ENCODE assay signal across 8 mouse cellular contexts in genomic region chr2:115860141-115860480, GRCm38 (mm10).
DNase-seq lines count a peak whose midpoint lies in the region; ATAC-seq and TF ChIP-seq lines count a peak whose summit lies in the region.

No protein-coding gene starts in this region.

- H3K27ac ChIP-seq in heart, embryonic 11.5 days (ENCODE audit: low read depth, low read length): peak overlapping the region; percentile 78
- H3K27ac ChIP-seq in embryonic facial prominence, embryonic 15.5 days (replicated peaks): no peak overlapping the region
- peak overlapping the region; percentile 90 for H3K27ac ChIP-seq in kidney, postnatal 0 days
- H3K27ac ChIP-seq in midbrain, embryonic 14.5 days (replicated peaks; ENCODE audit: low read depth, low read length): peak overlapping the region; percentile 74

- no peak for TF ChIP-seq CTCF in kidney, postnatal 0 days (IDR thresholded peaks at IDR 0.05; ENCODE audit: low read depth)

- WGBS in heart, embryonic 11.5 days (ENCODE audit: insufficient replicate concordance): 1% methylated on average over 15 of the region's 15 CpGs
- 9% methylated on average over 15 of the region's 15 CpGs for WGBS in embryonic facial prominence, embryonic 15.5 days
- WGBS in kidney, postnatal 0 days: under 1% methylated on average over 15 of the region's 15 CpGs
- under 1% methylated on average over 15 of the region's 15 CpGs for WGBS in midbrain, embryonic 14.5 days

- no peak for ATAC-seq in heart, embryonic 11.5 days (replicated peaks; ENCODE audit: insufficient number of reproducible peaks, low FRiP score, low TSS enrichment)
- ATAC-seq in embryonic facial prominence, embryonic 15.5 days (ENCODE audit: insufficient number of reproducible peaks, low FRiP score, low TSS enrichment, low read depth): no peak
- ATAC-seq in kidney, postnatal 0 days (replicated peaks; ENCODE audit: low FRiP score, low read depth): 0 out of 2 replicates have a peak, but pooled peaks have one; percentile 35
- peak; percentile 31; the same call in 1 of the 2 replicates for ATAC-seq in midbrain, embryonic 14.5 days (ENCODE audit: low FRiP score, low TSS enrichment)

- no peaks in the 10 kb centered on the region for H3K9me3 ChIP-seq in heart, embryonic 11.5 days (replicated peaks; ENCODE audit: control insufficient read depth, low read length)
- no peaks in the 10 kb centered on the region for H3K9me3 ChIP-seq in embryonic facial prominence, embryonic 15.5 days (replicated peaks)
- no peaks in the 10 kb centered on the region for H3K9me3 ChIP-seq in kidney, postnatal 0 days (replicated peaks; ENCODE audit: low read length)
- no peaks in the 10 kb centered on the region for H3K9me3 ChIP-seq in midbrain, embryonic 14.5 days (ENCODE audit: control insufficient read depth, low read length)

- DNase-seq in heart, postnatal 25 days (ENCODE audit: low spot score): no peak
- DNase-seq in kidney, postnatal 0 days (ENCODE audit: low spot score): peak; percentile 92
- DNase-seq in midbrain, embryonic 14.5 days: peak; percentile 67
- DNase-seq in spleen, postnatal 36 days (ENCODE audit: low spot score in 2 of 2): no peak
- DNase-seq in spleen, adult 18-20 months: no peak
- no peak for DNase-seq in layer of hippocampus, adult 18-20 months (ENCODE audit: low spot score in 2 of 2)

- peak overlapping the region; percentile 54 for H3K9ac ChIP-seq in heart, embryonic 11.5 days (ENCODE audit: low read depth, low read length)
- H3K9ac ChIP-seq in embryonic facial prominence, embryonic 15.5 days: no peak overlapping the region
- H3K9ac ChIP-seq in kidney, postnatal 0 days (ENCODE audit: low read depth, low read length): peak overlapping the region; percentile 47
- 0 out of 2 replicates have a peak overlapping the region, but pooled peaks have one; percentile 21 for H3K9ac ChIP-seq in midbrain, embryonic 14.5 days (replicated peaks; ENCODE audit: low read length)

- intact Hi-C loops in heart, postnatal 25 days (cut with DNase I): no loop called here

- peak overlapping the region; percentile 63 for H3K4me2 ChIP-seq in heart, embryonic 11.5 days
- H3K4me2 ChIP-seq in embryonic facial prominence, embryonic 15.5 days (replicated peaks): peak overlapping the region; percentile 46
- peak overlapping the region; percentile 62 for H3K4me2 ChIP-seq in kidney, postnatal 0 days (ENCODE audit: low read length)
- H3K4me2 ChIP-seq in midbrain, embryonic 14.5 days (ENCODE audit: low read length): peak overlapping the region; percentile 37

- H3K4me1 ChIP-seq in heart, embryonic 11.5 days (ENCODE audit: control insufficient read depth, insufficient read depth, low read length): peaks cover 16% of the 10 kb centered on the region
- H3K4me1 ChIP-seq in embryonic facial prominence, embryonic 15.5 days: peaks cover 22% of the 10 kb centered on the region
- H3K4me1 ChIP-seq in kidney, postnatal 0 days (replicated peaks; ENCODE audit: insufficient read depth, low read length): 0 out of 2 replicates have a peak, but pooled peaks cover 9% of the 10 kb centered on the region
- H3K4me1 ChIP-seq in midbrain, embryonic 14.5 days (ENCODE audit: control insufficient read depth, insufficient read depth, low read length): peaks cover 18% of the 10 kb centered on the region

- H3K27me3 ChIP-seq in heart, embryonic 11.5 days (ENCODE audit: control insufficient read depth, insufficient read depth, low read length): no peaks in the 10 kb centered on the region
- peaks cover 34% of the 10 kb centered on the region for H3K27me3 ChIP-seq in embryonic facial prominence, embryonic 15.5 days
- H3K27me3 ChIP-seq in kidney, postnatal 0 days (ENCODE audit: insufficient read depth, low read length): no peaks in the 10 kb centered on the region
- H3K27me3 ChIP-seq in midbrain, embryonic 14.5 days (ENCODE audit: control insufficient read depth, insufficient read depth, low read length): 0 out of 2 replicates have a peak, but pooled peaks cover 19% of the 10 kb centered on the region

- peaks cover 5% of the 10 kb centered on the region; the same call in 1 of the 2 replicates for H3K36me3 ChIP-seq in heart, embryonic 11.5 days (ENCODE audit: control insufficient read depth, insufficient read depth, low read length)
- peaks cover 4% of the 10 kb centered on the region; the same call in 1 of the 2 replicates for H3K36me3 ChIP-seq in embryonic facial prominence, embryonic 15.5 days
- no peaks in the 10 kb centered on the region for H3K36me3 ChIP-seq in kidney, postnatal 0 days (ENCODE audit: insufficient read depth, low read length)
- H3K36me3 ChIP-seq in midbrain, embryonic 14.5 days (ENCODE audit: control insufficient read depth, insufficient read depth, low read length): peaks cover 5% of the 10 kb centered on the region; the same call in 1 of the 2 replicates

- peak overlapping the region; percentile 42 for H3K4me3 ChIP-seq in heart, embryonic 11.5 days (ENCODE audit: low read depth, low read length)
- peak overlapping the region; percentile 27 for H3K4me3 ChIP-seq in embryonic facial prominence, embryonic 15.5 days (replicated peaks)
- H3K4me3 ChIP-seq in kidney, postnatal 0 days (replicated peaks; ENCODE audit: low read depth, low read length): peak overlapping the region; percentile 27
- peak overlapping the region; percentile 2; the same call in 1 of the 2 replicates for H3K4me3 ChIP-seq in midbrain, embryonic 14.5 days (replicated peaks; ENCODE audit: low read depth, low read length)

Comparison
In these comparisons a context has a peak if more than half of its experiments do, and no peak if none do; other contexts are left out.
1. ATAC-seq: peak in kidney, postnatal 0 days (single experiment) and midbrain, embryonic 14.5 days (single experiment); none in heart, embryonic 11.5 days (single experiment) and embryonic facial prominence, embryonic 15.5 days (single experiment).
2. DNase-seq: peak in kidney, postnatal 0 days (single experiment) and midbrain, embryonic 14.5 days (single experiment); none in heart, postnatal 25 days (single experiment), spleen, postnatal 36 days (0 of 2), spleen, adult 18-20 months (0 of 2) and layer of hippocampus, adult 18-20 months (0 of 2).
3. Peak in every context shown above with its lines, with median percentiles within 50 percentile points of each other: H3K4me2 ChIP-seq and H3K4me3 ChIP-seq.